ENCODE assay signal across 8 mouse cellular contexts in the genomic region with DNA sequence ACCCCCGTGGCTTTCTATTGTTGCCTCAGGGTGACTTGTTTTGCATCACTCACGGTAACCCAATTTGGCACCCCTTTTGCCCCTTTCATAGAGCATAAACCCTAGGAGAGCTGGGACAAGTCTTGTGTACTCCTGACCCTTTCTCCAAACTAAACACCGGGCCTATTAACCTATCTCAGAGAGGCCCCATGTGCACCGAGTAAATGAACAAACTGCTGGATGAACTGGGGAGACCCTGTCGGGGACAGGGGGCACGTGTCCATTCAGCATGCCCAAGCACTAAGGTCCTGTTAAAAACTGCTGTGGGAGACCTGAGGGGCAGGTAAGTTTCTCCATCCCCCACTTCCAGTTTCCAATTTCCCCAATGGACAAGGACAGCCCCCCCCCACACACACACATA. TPM values are rescaled to one million over a fixed set of nuclear protein-coding genes. Genes with fewer than 3 reads are reported as not detected.
DNase-seq lines count a peak whose midpoint lies in the region; ATAC-seq and TF ChIP-seq lines count a peak whose summit lies in the region.

No protein-coding gene starts in this region.

- H3K4me1 ChIP-seq in heart, embryonic 14.5 days (ENCODE audit: control insufficient read depth in 2 of 2, insufficient read depth in 2 of 2, low read length in 2 of 2): peaks cover 6 to 14% of the 10 kb centered on the region in 2 experiments
- H3K4me1 ChIP-seq in forebrain, embryonic 13.5 days: peaks cover 15% of the 10 kb centered on the region
- H3K4me1 ChIP-seq in kidney, postnatal 0 days (replicated peaks; ENCODE audit: insufficient read depth, low read length): 0 out of 2 replicates have a peak, but pooled peaks cover 12% of the 10 kb centered on the region

- peak overlapping the region; percentile 74; the same call in 1 of the 2 replicates for H3K9ac ChIP-seq in heart, embryonic 14.5 days (ENCODE audit: low read length)
- H3K9ac ChIP-seq in forebrain, embryonic 13.5 days: peak overlapping the region; percentile 43; the same call in 1 of the 2 replicates
- peak overlapping the region; percentile 67 for H3K9ac ChIP-seq in kidney, postnatal 0 days (ENCODE audit: low read depth, low read length)

- H3K9me3 ChIP-seq in heart, embryonic 14.5 days (ENCODE audit: control insufficient read depth, low read length): no peaks in the 10 kb centered on the region
- H3K9me3 ChIP-seq in forebrain, embryonic 13.5 days (replicated peaks): no peaks in the 10 kb centered on the region
- H3K9me3 ChIP-seq in kidney, postnatal 0 days (replicated peaks; ENCODE audit: low read length): no peaks in the 10 kb centered on the region

- no peak for DNase-seq in heart, adult 9 months (ENCODE audit: low spot score in 2 of 2)
- DNase-seq in kidney, postnatal 0 days (ENCODE audit: low spot score): no peak
- no peak for DNase-seq in ovary, adult 18-20 months (ENCODE audit: low spot score)
- no peak for DNase-seq in adrenal gland, adult 2 months

- no peak for ATAC-seq in heart, embryonic 14.5 days (ENCODE audit: insufficient number of reproducible peaks, insufficient read depth, low FRiP score, low read depth)
- no peak for ATAC-seq in forebrain, embryonic 13.5 days
- no peak for ATAC-seq in kidney, postnatal 0 days (replicated peaks; ENCODE audit: low FRiP score, low read depth)
- ATAC-seq in megakaryocyte progenitor cell, adult 5-6 weeks (replicated peaks; ENCODE audit: poor library complexity): no peak

- no peaks in the 10 kb centered on the region for H3K27me3 ChIP-seq in heart, embryonic 14.5 days (ENCODE audit: control insufficient read depth, insufficient read depth, low read length)
- no peaks in the 10 kb centered on the region for H3K27me3 ChIP-seq in forebrain, embryonic 13.5 days
- H3K27me3 ChIP-seq in kidney, postnatal 0 days (ENCODE audit: insufficient read depth, low read length): no peaks in the 10 kb centered on the region
- H3K27me3 ChIP-seq in myocyte (ENCODE audit: control insufficient read depth, insufficient read depth, insufficient read length): peaks cover 26% of the 10 kb centered on the region

- peak overlapping the region; percentile 78 for H3K4me2 ChIP-seq in heart, embryonic 14.5 days (ENCODE audit: low read length)
- H3K4me2 ChIP-seq in forebrain, embryonic 13.5 days: peak overlapping the region; percentile 72
- peak overlapping the region; percentile 76 for H3K4me2 ChIP-seq in kidney, postnatal 0 days (ENCODE audit: low read length)
- peak overlapping the region; percentile 72 for H3K4me2 ChIP-seq in myocyte (ENCODE audit: low read depth)

- H3K27ac ChIP-seq in heart, embryonic 14.5 days (replicated peaks in 1 of 2; ENCODE audit: control insufficient read depth in 1 of 2, insufficient read depth in 1 of 2, low read depth in 2 of 2, low read length in 2 of 2): no peak overlapping the region
- no peak overlapping the region for H3K27ac ChIP-seq in forebrain, embryonic 13.5 days
- H3K27ac ChIP-seq in kidney, postnatal 0 days: 0 out of 2 replicates have a peak overlapping the region, but pooled peaks have one; percentile 60

- 49% methylated on average over 6 of the region's 6 CpGs for WGBS in heart, embryonic 14.5 days
- 25% methylated on average over 6 of the region's 6 CpGs for WGBS in forebrain, embryonic 13.5 days
- 27% methylated on average over 6 of the region's 6 CpGs for WGBS in kidney, postnatal 0 days

- peak overlapping the region; percentile 49 to 58; a peak in 3 of 4 replicates for H3K4me3 ChIP-seq in heart, embryonic 14.5 days (ENCODE audit: control insufficient read depth in 1 of 2, insufficient read depth in 1 of 2, low read depth in 1 of 2, low read length in 2 of 2)
- peak overlapping the region; percentile 46; the same call in 1 of the 2 replicates for H3K4me3 ChIP-seq in forebrain, embryonic 13.5 days
- peak overlapping the region; percentile 46 for H3K4me3 ChIP-seq in kidney, postnatal 0 days (replicated peaks; ENCODE audit: low read depth, low read length)
- peak overlapping the region; percentile 19 for H3K4me3 ChIP-seq in myocyte

- H3ac ChIP-seq in myocyte (ENCODE audit: control insufficient read depth, insufficient read length): no peak overlapping the region

- H3K79me2 ChIP-seq in myocyte (ENCODE audit: control insufficient read depth, insufficient read depth): no peaks in the 10 kb centered on the region

- TF ChIP-seq CTCF in kidney, postnatal 0 days (IDR thresholded peaks at IDR 0.05; ENCODE audit: low read depth): no peak

- peaks cover 19% of the 10 kb centered on the region for H3K36me3 ChIP-seq in heart, embryonic 14.5 days (ENCODE audit: control insufficient read depth, insufficient read depth, low read length)
- H3K36me3 ChIP-seq in forebrain, embryonic 13.5 days (ENCODE audit: poor library complexity, severe bottlenecking): 0 out of 2 replicates have a peak, but pooled peaks cover 5% of the 10 kb centered on the region
- H3K36me3 ChIP-seq in kidney, postnatal 0 days (ENCODE audit: insufficient read depth, low read length): no peaks in the 10 kb centered on the region; the same call in 1 of the 2 replicates
- no peaks in the 10 kb centered on the region for H3K36me3 ChIP-seq in myocyte (ENCODE audit: control insufficient read depth, insufficient read depth)

- TF ChIP-seq POLR2A in myocyte (IDR thresholded peaks at IDR 0.05; ENCODE audit: insufficient read length, low read depth): no peak

TF ChIP-seq in myocyte, 11 proteins besides CTCF, POLR2A, EP300 and RAD21 (continues in another document):
- no peak for TF ChIP-seq MAX (IDR thresholded peaks at IDR 0.05; ENCODE audit: low read depth)
- TF ChIP-seq USF1 (IDR thresholded peaks at IDR 0.05; ENCODE audit: low read depth): no peak
- no peak for TF ChIP-seq REST (IDR thresholded peaks at IDR 0.05; ENCODE audit: insufficient read depth, insufficient read length)
- TF ChIP-seq TCF3 (IDR thresholded peaks at IDR 0.05; ENCODE audit: insufficient read length, low read depth): no peak
- no peak for TF ChIP-seq SRF (IDR thresholded peaks at IDR 0.05; ENCODE audit: control insufficient read depth, insufficient read length, low read depth)
- no peak for TF ChIP-seq POLR2AphosphoS2 (IDR thresholded peaks at IDR 0.05; ENCODE audit: insufficient read length, low read depth)
- no peak for TF ChIP-seq MYOG (IDR thresholded peaks at IDR 0.05; ENCODE audit: control insufficient read depth in 1 of 3, insufficient read depth in 1 of 3, insufficient read length in 2 of 3, low read depth in 2 of 3)
- no peak for TF ChIP-seq MYOD1 (IDR thresholded peaks at IDR 0.05; ENCODE audit: control insufficient read depth in 1 of 3, insufficient read length in 2 of 3, low read depth in 2 of 3)

RNA-seq across cellular contexts. Expression of a gene that starts 1.0 kb away (rescaled TPM):
- 82.3 and 91.6 TPM in 2 replicates for polyA plus RNA-seq in heart, embryonic 14.5 days (2014; fragmentation: Nextera tagmentation; extraction: Ambion mirVana)
- polyA plus RNA-seq in forebrain, embryonic 13.5 days (2015; fragmentation: Nextera tagmentation; extraction: Ambion mirVana): 11.6 and 12.5 TPM in 2 replicates
- polyA plus RNA-seq in kidney, postnatal 0 days (2015; fragmentation: Nextera tagmentation; extraction: Ambion mirVana): 233 and 274 TPM in 2 replicates
- 16.4 TPM for polyA plus RNA-seq in myocyte (2012; fragmentation: generic; extraction: Trizol)
- total RNA-seq in megakaryocyte progenitor cell, adult 5-6 weeks (2015): 87.8 and 102 TPM in 2 replicates
- total RNA-seq in megakaryocyte progenitor cell, adult 5-6 weeks (2017): 40.8 and 50.5 TPM in 2 replicates
- 100 to 1,000 TPM; 141 TPM for total RNA-seq in adrenal gland, adult 2 months (2021)
- 147 and 160 TPM in 2 replicates for polyA plus RNA-seq in adrenal gland, adult 2 months (2012; rRNA removed)

RNA-seq across cellular contexts. Expression of a gene that starts 16.5 kb away (rescaled TPM):
- polyA plus RNA-seq in heart, embryonic 14.5 days (2014; fragmentation: Nextera tagmentation; extraction: Ambion mirVana): 3.0 and 3.4 TPM in 2 replicates
- 6.7 and 8.2 TPM in 2 replicates for polyA plus RNA-seq in forebrain, embryonic 13.5 days (2015; fragmentation: Nextera tagmentation; extraction: Ambion mirVana)
- 6.6 and 6.9 TPM in 2 replicates for polyA plus RNA-seq in kidney, postnatal 0 days (2015; fragmentation: Nextera tagmentation; extraction: Ambion mirVana)
- 69.6 TPM for polyA plus RNA-seq in myocyte (2012; fragmentation: generic; extraction: Trizol)
- 0.94 and 2.5 TPM in 2 replicates for total RNA-seq in megakaryocyte progenitor cell, adult 5-6 weeks (2015)
- 1.5 and 3.0 TPM in 2 replicates for total RNA-seq in megakaryocyte progenitor cell, adult 5-6 weeks (2017)
- total RNA-seq in adrenal gland, adult 2 months (2021): 10 to 100 TPM in 1 of 2 experiments, 1 to 10 TPM in 1; 3.1 to 13.5 TPM
- polyA plus RNA-seq in adrenal gland, adult 2 months (2012; rRNA removed): 13.9 and 19.3 TPM in 2 replicates

RNA-seq across cellular contexts. Expression of a gene that starts 32.8 kb away (rescaled TPM):
- polyA plus RNA-seq in heart, embryonic 14.5 days (2014; fragmentation: Nextera tagmentation; extraction: Ambion mirVana): 37.7 and 41.3 TPM in 2 replicates
- 70.6 and 77.0 TPM in 2 replicates for polyA plus RNA-seq in forebrain, embryonic 13.5 days (2015; fragmentation: Nextera tagmentation; extraction: Ambion mirVana)
- polyA plus RNA-seq in kidney, postnatal 0 days (2015; fragmentation: Nextera tagmentation; extraction: Ambion mirVana): 55.0 and 61.7 TPM in 2 replicates
- 104 TPM for polyA plus RNA-seq in myocyte (2012; fragmentation: generic; extraction: Trizol)
- 67.7 and 87.4 TPM in 2 replicates for total RNA-seq in megakaryocyte progenitor cell, adult 5-6 weeks (2015)
- total RNA-seq in megakaryocyte progenitor cell, adult 5-6 weeks (2017): 168 and 183 TPM in 2 replicates
- 10 to 100 TPM; 62.1 to 73.2 TPM for total RNA-seq in adrenal gland, adult 2 months (2021)
- polyA plus RNA-seq in adrenal gland, adult 2 months (2012; rRNA removed): 29.7 and 38.6 TPM in 2 replicates

RNA-seq across cellular contexts. Expression of a gene that starts 35.9 kb away (rescaled TPM):
- polyA plus RNA-seq in heart, embryonic 14.5 days (2014; fragmentation: Nextera tagmentation; extraction: Ambion mirVana): 11.5 and 11.6 TPM in 2 replicates
- polyA plus RNA-seq in forebrain, embryonic 13.5 days (2015; fragmentation: Nextera tagmentation; extraction: Ambion mirVana): 28.4 and 35.7 TPM in 2 replicates
- 10.1 and 10.7 TPM in 2 replicates for polyA plus RNA-seq in kidney, postnatal 0 days (2015; fragmentation: Nextera tagmentation; extraction: Ambion mirVana)
- polyA plus RNA-seq in myocyte (2012; fragmentation: generic; extraction: Trizol): 26.5 TPM
- total RNA-seq in megakaryocyte progenitor cell, adult 5-6 weeks (2015): 0.78 and 1.2 TPM in 2 replicates
- total RNA-seq in megakaryocyte progenitor cell, adult 5-6 weeks (2017): 0.17 and 0.51 TPM in 2 replicates
- 1 to 10 TPM; 3.9 to 9.4 TPM for total RNA-seq in adrenal gland, adult 2 months (2021)
- 2.7 and 3.9 TPM in 2 replicates for polyA plus RNA-seq in adrenal gland, adult 2 months (2012; rRNA removed)

RNA-seq across cellular contexts. Expression of a gene that starts 36.0 kb away (rescaled TPM):
- not detected in 2 replicates for polyA plus RNA-seq in heart, embryonic 14.5 days (2014; fragmentation: Nextera tagmentation; extraction: Ambion mirVana)
- polyA plus RNA-seq in forebrain, embryonic 13.5 days (2015; fragmentation: Nextera tagmentation; extraction: Ambion mirVana): 0.75 and 0.97 TPM in 2 replicates
- polyA plus RNA-seq in kidney, postnatal 0 days (2015; fragmentation: Nextera tagmentation; extraction: Ambion mirVana): 0.42 and 0.45 TPM in 2 replicates
- polyA plus RNA-seq in myocyte (2012; fragmentation: generic; extraction: Trizol): 1.3 TPM
- total RNA-seq in megakaryocyte progenitor cell, adult 5-6 weeks (2015): not detected in 2 replicates
- total RNA-seq in megakaryocyte progenitor cell, adult 5-6 weeks (2017): not detected in 2 replicates
- total RNA-seq in adrenal gland, adult 2 months (2021): under 1 TPM; 0.55 to 0.93 TPM
- 0.08 and 0.32 TPM in 2 replicates for polyA plus RNA-seq in adrenal gland, adult 2 months (2012; rRNA removed)
